In genomic region chr12:31227167-31227566, GRCm38 (mm10) we compare ENCODE assay signal across 41 mouse cellular contexts. TPM values are rescaled to one million over a fixed set of nuclear protein-coding genes. Genes with fewer than 3 reads are reported as not detected.
"Had no signal": no experiment of that assay in that cellular context is flagged by ENCODE, and none has a peak within 500 bp of the region (broad histone marks: within the 10 kb centered on the region; RNA-seq: fewer than 3 reads in every experiment).

No protein-coding gene starts in this region.

- DNase-seq: forebrain, postnatal 0 days; gastrocnemius, postnatal 14 days; gastrocnemius, postnatal 36 days; heart, adult 18-20 months; heart, postnatal 14 days; heart, postnatal 36 days; kidney, adult 11 months; kidney, adult 2 months; kidney, adult 9 months; kidney, postnatal 14 days; kidney, postnatal 4 days; layer of hippocampus, adult 9-11 months; layer of hippocampus, postnatal 36 days; left cerebral cortex, postnatal 4 days; liver had no signal

- H3K4me1 ChIP-seq: hindbrain, embryonic 13.5 days; hindbrain, embryonic 15.5 days had no signal

- H3K9ac ChIP-seq: forebrain, embryonic 15.5 days; forebrain, postnatal 0 days; heart, embryonic 13.5 days; heart, embryonic 15.5 days; hindbrain, embryonic 13.5 days; hindbrain, embryonic 15.5 days; kidney, embryonic 15.5 days; limb, embryonic 12.5 days had no signal

- H3K9me3 ChIP-seq: forebrain, embryonic 15.5 days; heart, embryonic 13.5 days; heart, embryonic 15.5 days; hindbrain, embryonic 13.5 days; hindbrain, embryonic 15.5 days; kidney, embryonic 15.5 days; limb, embryonic 12.5 days had no signal

- H3K27ac ChIP-seq: forebrain, embryonic 15.5 days; heart, embryonic 13.5 days; heart, embryonic 15.5 days; hindbrain, embryonic 13.5 days; hindbrain, embryonic 15.5 days; hindbrain, postnatal 0 days; kidney, embryonic 15.5 days; kidney, postnatal 0 days; limb, embryonic 12.5 days had no signal

- H3K4me2 ChIP-seq: forebrain, embryonic 15.5 days; heart, embryonic 11.5 days; heart, embryonic 13.5 days; heart, embryonic 15.5 days; hindbrain, embryonic 13.5 days; hindbrain, embryonic 15.5 days; kidney, embryonic 15.5 days; limb, embryonic 12.5 days had no signal

- ATAC-seq: forebrain, embryonic 15.5 days; forebrain, postnatal 0 days; hindbrain, postnatal 0 days; intestine, embryonic 16.5 days had no signal

- H3K4me3 ChIP-seq: forebrain, embryonic 15.5 days; heart, embryonic 13.5 days; heart, embryonic 15.5 days; hindbrain, embryonic 13.5 days; hindbrain, embryonic 15.5 days; kidney, embryonic 15.5 days; limb, embryonic 12.5 days had no signal

- H3K36me3 ChIP-seq: forebrain, embryonic 15.5 days; heart, embryonic 13.5 days; heart, embryonic 15.5 days; hindbrain, embryonic 13.5 days; hindbrain, embryonic 15.5 days; kidney, embryonic 15.5 days; limb, embryonic 12.5 days had no signal

- H3K27me3 ChIP-seq: forebrain, embryonic 15.5 days; heart, embryonic 13.5 days; heart, embryonic 15.5 days; hindbrain, embryonic 13.5 days; hindbrain, embryonic 15.5 days; kidney, embryonic 15.5 days; limb, embryonic 12.5 days had no signal

RNA-seq across cellular contexts. Expression of gene Gm6993, which starts 13.4 kb away (rescaled TPM):
- total RNA-seq: forebrain, postnatal 0 days; gastrocnemius, adult 18-20 months; gastrocnemius, adult 8-10 months; gastrocnemius, postnatal 14 days; gastrocnemius, postnatal 36 days; heart, adult 18-20 months; heart, adult 8-10 months; heart, postnatal 14 days; heart, postnatal 36 days; hematopoietic stem cell, adult 5-6 weeks; hindbrain, postnatal 0 days; layer of hippocampus, adult 8-10 months; layer of hippocampus, postnatal 14 days; layer of hippocampus, postnatal 36 days; left cerebral cortex, adult 18-20 months; left cerebral cortex, adult 8-10 months; left cerebral cortex, postnatal 10 days; left cerebral cortex, postnatal 25 days; left cerebral cortex, postnatal 4 days had no signal
- polyA plus RNA-seq: forebrain, embryonic 15.5 days; forebrain, postnatal 0 days; gonadal fat pad, adult 2 months; heart, embryonic 11.5 days; heart, embryonic 13.5 days; heart, embryonic 15.5 days; heart, postnatal 0 days; hindbrain, embryonic 11.5 days; hindbrain, embryonic 13.5 days; hindbrain, embryonic 15.5 days; hindbrain, postnatal 0 days; intestine, embryonic 14.5 days; intestine, embryonic 16.5 days; kidney, adult 2 months; kidney, embryonic 15.5 days; kidney, postnatal 0 days; limb, embryonic 12.5 days; limb, embryonic 14.5 days had no signal

RNA-seq across cellular contexts. Expression of gene Lamb1, which starts 37.9 kb away (rescaled TPM):
- total RNA-seq: hematopoietic stem cell, adult 5-6 weeks had no signal
